Mouse (Mus musculus) thymus, postnatal 25 days (tissue): ENCODE data around the gene Avp.

Experiments used
- DNase-seq: peaks from one replicate; pipeline ENCODE4 v3.0.0; 2022

Gene Avp

GRCm38 (mm10) chr2:130569926-130570325 is 12.4 kb downstream of the Avp start:
- no peak for DNase-seq

- DNase-seq: no peak
These were observed 13.4 kb downstream of the Avp start for GRCm38 (mm10) chr2:130568921-130569320.

GRCm38 (mm10) chr2:130564983-130565382 is 17.4 kb downstream of the Avp start:
- DNase-seq: no peak

GRCm38 (mm10) chr2:130564063-130564462 is 18.3 kb downstream of the Avp start:
- DNase-seq: no peak

- peak; percentile 92 for DNase-seq
These were observed 18.9 kb downstream of the Avp start, which contains the start of gene Mrps26 for GRCm38 (mm10) chr2:130563212-130564055. TSS of gene Mrps26 (plus strand) at chr2:130563742.

GRCm38 (mm10) chr2:130558015-130558414 is 24.3 kb downstream of the Avp start:
- no peak for DNase-seq

- no peak for DNase-seq
These were observed 24.9 kb downstream of the Avp start for GRCm38 (mm10) chr2:130557462-130557861.

- no peak for DNase-seq
These were observed 26.1 kb downstream of the Avp start for GRCm38 (mm10) chr2:130556292-130556691.

GRCm38 (mm10) chr2:130554841-130555240 is 27.5 kb downstream of the Avp start:
- DNase-seq: peak; percentile 42

- DNase-seq: no peak
These were observed 35.4 kb downstream of the Avp start for GRCm38 (mm10) chr2:130546957-130547356.

GRCm38 (mm10) chr2:130540266-130540665 is 42.1 kb downstream of the Avp start:
- DNase-seq: peak; percentile 78

- DNase-seq: peak; percentile 58
These were observed 43.3 kb downstream of the Avp start for GRCm38 (mm10) chr2:130538876-130539546.

GRCm38 (mm10) chr2:130536890-130537289 is 45.5 kb downstream of the Avp start:
- DNase-seq: no peak

- no peak for DNase-seq
These were observed 47.3 kb downstream of the Avp start for GRCm38 (mm10) chr2:130535017-130535416.

- peak; percentile 44 for DNase-seq
These were observed 50.2 kb downstream of the Avp start for GRCm38 (mm10) chr2:130532201-130532600.
